ENCODE assay signal across 17 mouse cellular contexts in genomic region chr12:77067938-77068337, GRCm38 (mm10).
"Had no signal": no experiment of that assay in that cellular context is flagged by ENCODE, and none has a peak within 500 bp of the region (broad histone marks: within the 10 kb centered on the region; RNA-seq: fewer than 3 reads in every experiment).

No protein-coding gene starts in this region.

- H3K4me1 ChIP-seq: neural tube, embryonic 12.5 days; neural tube, embryonic 13.5 days; neural tube, embryonic 15.5 days; stomach, embryonic 15.5 days had no signal

- H3K4me3 ChIP-seq: neural tube, embryonic 12.5 days; neural tube, embryonic 13.5 days; neural tube, embryonic 15.5 days; stomach, embryonic 15.5 days had no signal

- DNase-seq: retina, postnatal 1 day; right cerebral cortex, adult 18-20 months; right cerebral cortex, postnatal 14 days; right cerebral cortex, postnatal 25 days; right cerebral cortex, postnatal 4 days; spleen, adult 18-20 months; thymus, adult 18-20 months; thymus, adult 2 months; thymus, postnatal 14 days; thymus, postnatal 25 days; thymus, postnatal 36 days; thymus, postnatal 4 days had no signal

- H3K36me3 ChIP-seq: neural tube, embryonic 12.5 days; neural tube, embryonic 13.5 days; neural tube, embryonic 15.5 days; stomach, embryonic 15.5 days had no signal

- H3K9me3 ChIP-seq: neural tube, embryonic 12.5 days; neural tube, embryonic 13.5 days; neural tube, embryonic 15.5 days; stomach, embryonic 15.5 days had no signal

- H3K27me3 ChIP-seq: neural tube, embryonic 12.5 days; neural tube, embryonic 13.5 days; neural tube, embryonic 15.5 days; stomach, embryonic 15.5 days had no signal

- H3K27ac ChIP-seq: neural tube, embryonic 12.5 days; neural tube, embryonic 13.5 days; neural tube, embryonic 15.5 days; stomach, embryonic 15.5 days; stomach, postnatal 0 days had no signal

- H3K9ac ChIP-seq: neural tube, embryonic 12.5 days; neural tube, embryonic 13.5 days; neural tube, embryonic 15.5 days; stomach, embryonic 15.5 days had no signal
